Mouse (Mus musculus) thymus, postnatal 0 days (tissue): ENCODE results near the gene Espn. TPM values are rescaled to one million over a fixed set of nuclear protein-coding genes. Genes with fewer than 3 reads are reported as not detected.
A peak's percentile ranks its signal among the peaks of the same experiment; 100 is the strongest.

Source experiments
- DNase-seq: peaks from one replicate; pipeline ENCODE4 v3.0.0-alpha.2; 2015; ENCODE audit warnings: low spot score
- polyA plus RNA-seq: library from polyadenylated mRNA; unstranded; fragments of >200 nt; fragmentation: Nextera tagmentation; extraction: Ambion mirVana; gene quantifications from 2 replicates; pipeline ENCODE4 v1.2.1, GENCODE M21; 2015

The Espn gene
- 3.2 and 3.6 TPM in 2 replicates for polyA plus RNA-seq

DNA sequence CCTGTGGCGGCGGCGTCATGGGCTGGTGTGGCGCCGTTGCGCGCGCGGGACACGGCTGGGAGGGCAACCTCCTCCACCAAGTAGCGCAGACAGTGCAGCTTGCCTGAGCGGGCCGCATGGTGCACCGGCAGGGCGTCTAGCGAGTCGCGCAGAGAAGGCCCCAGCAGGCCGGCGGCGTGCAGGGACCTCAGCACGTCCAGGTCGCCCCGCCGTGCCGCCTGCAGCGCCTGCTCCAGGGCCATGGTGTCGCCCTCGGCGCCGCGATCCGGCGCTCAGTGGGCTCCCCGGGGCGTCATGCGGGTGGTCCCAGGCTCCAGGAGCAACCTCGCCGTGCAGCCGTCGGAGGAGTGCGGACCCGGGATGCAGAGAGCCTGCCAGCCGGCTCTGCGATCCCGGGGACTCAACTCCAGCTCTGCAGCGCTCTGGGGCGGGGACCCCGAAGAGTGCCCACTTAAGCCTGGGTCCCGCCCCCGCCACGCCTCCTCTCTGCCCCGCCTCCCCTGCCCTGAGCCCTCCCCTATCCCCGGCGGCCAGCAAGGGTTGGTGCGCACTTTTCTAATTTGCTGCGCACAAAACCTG is at the start of gene Espn:
Gene Espn, minus strand, starts transcription at position 406 of the 579 bp plus-strand sequence.
- DNase-seq = peak; percentile 70

DNA sequence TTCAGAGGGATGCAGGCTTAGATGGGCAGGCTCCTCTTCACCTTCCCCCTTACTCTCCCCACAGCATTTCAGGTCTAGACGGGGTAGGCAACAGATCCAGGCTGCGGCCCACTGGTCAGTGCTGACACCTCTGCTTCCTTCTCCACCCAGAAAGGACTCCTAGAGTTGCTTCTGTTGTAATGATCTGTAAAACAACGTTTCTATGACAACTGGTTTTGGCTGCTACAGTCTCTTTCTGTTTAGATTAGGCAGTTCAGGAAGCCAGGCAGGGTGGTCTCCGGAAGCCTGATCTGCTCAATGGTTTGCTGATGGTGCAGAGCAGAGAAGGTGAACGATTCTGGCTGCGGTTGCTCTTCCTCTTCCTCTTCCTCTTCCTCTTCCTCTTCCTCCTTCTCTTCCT is 49.3 kb upstream of the Espn start:
- DNase-seq = peak; percentile 29

- no peak for DNase-seq
Observed at GRCm38 (mm10) chr4:152199617-152200016, 47.4 kb upstream of the Espn start.

DNA sequence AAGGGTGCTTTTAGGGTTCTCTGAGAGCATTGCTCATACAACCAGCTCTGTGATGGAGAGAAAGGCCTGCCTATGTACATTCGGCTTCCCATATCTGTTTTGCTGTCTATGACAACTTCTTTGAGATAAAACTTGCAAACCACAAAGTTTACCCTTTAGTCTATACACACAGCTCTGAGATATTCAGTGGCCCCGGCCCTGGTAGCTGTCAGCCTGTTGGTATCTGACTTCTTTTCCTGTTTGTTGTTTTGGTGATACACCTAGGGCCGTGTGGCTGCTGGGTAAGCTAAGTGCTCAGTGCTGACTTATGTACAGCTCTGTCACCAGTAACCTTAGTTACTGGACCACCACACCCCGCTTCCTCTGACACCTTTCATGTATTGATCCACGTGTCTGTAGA is 45.4 kb upstream of the Espn start:
- no peak for DNase-seq

- no peak for DNase-seq
Observed at GRCm38 (mm10) chr4:152196276-152196675, 44.1 kb upstream of the Espn start.

DNA sequence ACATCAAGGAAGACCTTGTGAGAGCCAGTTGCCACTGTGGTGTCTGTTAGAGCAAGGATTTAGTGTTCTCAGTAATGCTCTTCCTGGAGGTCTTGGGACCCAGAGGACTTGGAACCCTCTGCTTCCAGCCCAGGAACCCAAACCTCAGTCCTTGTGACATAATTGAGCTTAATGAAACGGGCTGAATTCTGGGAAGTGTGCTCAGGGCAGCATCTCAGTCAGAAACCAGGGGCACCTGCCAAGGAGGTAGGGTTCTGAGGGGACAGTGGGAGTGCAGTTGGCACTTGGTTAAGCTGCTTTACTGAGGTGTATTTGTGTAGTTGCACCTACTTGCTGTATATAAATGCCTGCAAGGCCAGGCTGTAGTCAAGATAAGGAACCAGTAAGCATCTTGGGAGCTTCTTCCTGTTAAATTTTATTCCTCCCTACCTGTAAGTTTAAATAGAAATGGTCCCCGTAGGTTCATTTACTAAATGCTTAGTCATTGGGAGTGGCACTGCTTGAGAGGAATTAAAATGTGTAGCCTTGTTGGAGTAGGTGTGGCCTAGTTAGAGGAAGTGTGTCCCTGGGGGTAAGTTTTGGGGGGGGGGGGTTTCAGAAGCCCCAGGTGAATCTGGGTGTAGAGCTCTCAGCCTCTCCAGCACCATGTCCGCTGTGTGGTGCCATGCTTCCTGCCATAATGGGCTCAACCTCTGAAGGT is 42.5 kb upstream of the Espn start:
- DNase-seq = no peak

DNA sequence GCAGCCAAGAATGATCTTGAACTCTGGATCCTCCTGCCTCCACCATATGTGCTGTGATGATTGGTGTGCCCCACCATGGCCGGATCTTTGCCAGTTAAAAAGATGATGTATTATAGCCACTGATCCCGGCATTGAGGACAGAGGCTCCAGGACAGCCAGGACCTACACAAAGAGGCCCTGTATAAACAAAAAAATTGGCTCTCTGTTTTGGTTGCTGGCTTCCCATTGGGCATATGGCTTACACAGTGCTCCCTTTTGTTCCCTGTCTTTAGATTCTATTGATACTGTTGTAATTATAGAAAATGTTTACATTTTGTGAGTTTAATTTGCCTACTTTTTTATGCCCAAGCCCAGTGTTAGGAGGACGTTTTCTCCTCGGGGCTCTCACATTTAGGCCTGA is 40.4 kb upstream of the Espn start:
- no peak for DNase-seq

DNA sequence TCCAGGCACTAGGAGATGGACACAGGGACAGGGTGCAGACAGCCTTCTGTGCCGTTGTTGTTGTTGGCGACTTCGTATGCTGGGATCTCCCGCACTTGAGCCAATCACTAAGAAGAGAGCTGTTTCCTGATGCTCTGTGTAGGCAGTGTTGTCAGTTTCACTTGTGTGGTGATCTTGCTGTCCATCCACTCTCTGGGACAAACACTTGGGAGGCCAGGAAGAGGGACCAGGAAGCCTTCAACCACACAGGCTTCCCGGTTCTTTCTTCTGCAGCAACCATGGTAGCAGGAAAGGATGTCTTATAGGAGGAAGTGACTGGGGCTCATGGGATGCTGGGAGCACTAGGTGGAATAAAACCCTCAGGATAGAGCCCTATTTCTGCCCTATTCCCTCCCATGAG is 38.5 kb upstream of the Espn start:
- no peak for DNase-seq

DNA sequence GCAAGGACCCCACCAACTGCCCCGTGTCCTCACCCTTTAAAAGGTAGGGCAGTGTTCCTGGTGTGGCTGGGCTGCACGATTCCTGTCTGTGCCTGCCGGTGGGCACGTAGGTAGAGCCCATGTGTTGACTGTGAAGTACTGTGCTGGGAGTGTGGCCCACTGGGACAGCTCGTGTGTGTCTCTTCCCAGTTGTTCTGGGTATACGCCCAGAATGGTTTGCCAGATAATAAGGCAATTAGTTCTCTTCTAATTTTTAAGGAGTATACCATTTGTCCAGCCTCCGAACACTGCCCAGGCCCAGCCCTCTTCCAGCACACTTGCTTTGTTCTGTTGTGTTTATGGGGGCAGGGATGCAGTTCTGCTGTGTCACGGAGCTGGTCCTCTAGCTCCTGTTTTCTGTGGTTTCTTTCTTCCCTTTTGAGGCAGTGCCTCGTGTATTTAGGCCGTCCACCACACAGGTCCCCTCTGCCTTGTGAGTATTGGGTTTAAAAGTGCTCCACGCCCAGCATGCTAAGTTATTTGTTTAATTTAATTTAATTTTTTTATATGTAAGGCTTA is 38.0 kb upstream of the Espn start:
- DNase-seq = no peak

- DNase-seq = no peak
Observed at GRCm38 (mm10) chr4:152189691-152190090, 37.5 kb upstream of the Espn start.

DNA sequence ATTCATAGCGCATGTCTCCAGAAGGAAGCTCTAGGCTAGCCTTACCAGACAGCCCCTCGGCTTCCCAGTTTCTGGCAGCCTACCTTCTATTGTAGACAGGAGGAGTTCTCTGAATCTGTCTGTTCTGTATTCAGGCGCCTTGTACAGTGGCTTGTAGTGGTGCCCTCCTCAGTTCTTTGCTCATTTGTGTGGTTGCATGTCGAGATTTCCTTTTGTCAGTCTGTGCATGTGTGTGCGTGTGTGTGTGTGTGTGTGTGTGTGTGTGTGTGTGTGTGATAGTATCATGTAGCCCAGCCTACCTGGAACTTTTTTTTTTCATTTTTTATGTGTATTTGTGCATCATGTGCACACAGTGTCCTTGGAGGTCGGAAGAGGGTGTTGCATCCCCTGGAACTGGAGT is 36.9 kb upstream of the Espn start:
- DNase-seq = no peak

GRCm38 (mm10) chr4:152188651-152189050 is 36.5 kb upstream of the Espn start:
- no peak for DNase-seq

DNA sequence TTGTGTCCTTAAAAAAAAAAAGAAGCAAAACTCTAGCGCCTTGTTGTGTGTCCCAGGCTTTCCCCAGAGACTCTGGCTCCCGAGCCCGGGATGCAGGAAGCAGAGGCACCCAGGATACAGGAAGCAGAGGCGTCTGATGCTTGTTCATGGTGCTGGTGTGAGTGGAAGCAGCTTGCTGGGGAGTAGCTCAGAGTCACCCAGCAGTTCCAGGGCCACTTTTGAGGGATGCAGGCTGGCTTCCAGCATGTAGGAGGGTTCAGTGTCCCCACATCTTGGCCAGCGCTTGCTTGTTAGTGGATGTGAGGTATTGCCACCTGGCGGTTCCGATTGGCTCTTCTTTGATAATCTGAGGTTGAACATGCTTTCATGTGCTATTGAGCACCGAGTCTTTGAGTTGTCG is 35.0 kb upstream of the Espn start:
- no peak for DNase-seq

- DNase-seq = no peak
Observed at GRCm38 (mm10) chr4:152186205-152187082, 34.3 kb upstream of the Espn start.

DNA sequence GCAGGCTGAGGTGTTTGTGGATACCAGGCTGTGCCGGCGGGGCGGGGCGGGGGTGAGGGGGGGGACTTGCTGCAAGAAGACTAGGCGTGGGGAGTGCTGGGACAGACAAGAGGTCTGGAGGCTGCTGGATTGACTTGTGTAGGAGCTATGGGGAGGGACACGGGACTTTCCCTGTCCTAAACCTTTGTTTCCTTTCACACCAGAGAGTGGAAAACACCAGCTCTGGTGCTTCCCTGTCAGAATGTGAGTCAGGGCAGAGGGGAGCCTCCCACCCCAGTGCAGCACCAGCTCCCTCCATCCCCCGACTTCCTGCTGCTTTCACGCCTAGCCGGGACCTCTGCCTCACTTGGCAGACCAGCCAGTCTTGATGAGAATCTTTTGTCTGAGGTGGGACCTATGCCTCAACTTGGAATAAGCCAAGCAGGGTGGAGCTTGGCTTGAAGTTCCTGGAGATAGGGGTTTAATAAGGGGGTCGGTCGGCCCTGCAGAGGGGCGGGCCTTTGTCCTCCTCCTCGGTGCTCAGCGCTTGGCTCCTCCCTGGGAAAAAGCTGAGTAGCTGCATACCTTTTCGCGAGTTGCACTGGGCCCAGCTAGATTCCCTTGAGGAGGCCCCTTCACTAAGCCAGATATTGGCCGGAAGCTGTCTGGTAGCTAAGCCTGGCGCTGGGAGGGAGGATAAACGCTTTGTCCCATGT is 33.5 kb upstream of the Espn start:
- no peak for DNase-seq

DNA sequence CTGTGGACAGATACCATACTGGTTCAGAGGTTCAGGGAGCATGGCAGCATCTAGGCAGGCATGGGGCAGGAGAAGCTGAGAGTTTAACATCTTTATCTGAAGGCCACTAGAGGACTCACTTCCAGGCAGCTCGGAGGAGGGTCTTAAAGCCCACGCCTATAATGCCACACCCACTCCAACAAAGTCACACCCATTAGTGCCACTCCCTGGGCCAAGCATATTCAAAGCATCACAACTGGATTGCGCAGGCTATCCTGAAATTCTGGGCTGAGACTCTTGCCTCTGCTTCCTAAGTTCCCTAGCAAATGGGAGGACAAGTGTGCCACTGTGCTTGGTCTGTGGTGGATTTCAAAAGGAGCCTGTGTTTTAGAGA is 33.0 kb upstream of the Espn start:
- no peak for DNase-seq

- peak; percentile 61 for DNase-seq
Observed at GRCm38 (mm10) chr4:152184353-152185035, 32.3 kb upstream of the Espn start.

DNA sequence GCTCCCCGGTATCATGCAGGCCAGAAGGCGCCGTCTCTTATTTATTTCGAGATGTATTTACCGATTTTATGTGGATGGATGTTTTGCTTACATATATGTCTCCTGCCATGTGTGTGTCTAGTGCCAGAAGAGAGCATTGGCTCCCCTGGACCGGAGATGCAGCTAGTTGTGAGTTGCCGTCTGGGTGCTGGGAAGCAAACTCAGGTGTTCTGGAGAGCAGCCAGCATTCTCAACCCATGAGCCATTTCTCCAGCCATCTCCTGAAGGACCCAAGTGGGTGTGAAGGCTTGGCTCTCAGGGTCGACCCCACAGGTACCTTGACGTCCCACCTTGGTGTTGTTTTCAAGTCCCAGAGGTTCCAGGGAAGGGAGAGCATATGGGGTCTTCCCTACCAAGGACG is 30.0 kb upstream of the Espn start:
- DNase-seq = no peak

- no peak for DNase-seq
Observed at GRCm38 (mm10) chr4:152179946-152180660, 27.9 kb upstream of the Espn start.
